Mouse (Mus musculus): ENCODE measurements around the gene Ttbk2. TPM values are rescaled to one million over a fixed set of nuclear protein-coding genes. Genes with fewer than 3 reads are reported as not detected.

Ttbk2 gene
- polyA plus RNA-seq, 1 experiment, result 1.6 TPM

DNA sequence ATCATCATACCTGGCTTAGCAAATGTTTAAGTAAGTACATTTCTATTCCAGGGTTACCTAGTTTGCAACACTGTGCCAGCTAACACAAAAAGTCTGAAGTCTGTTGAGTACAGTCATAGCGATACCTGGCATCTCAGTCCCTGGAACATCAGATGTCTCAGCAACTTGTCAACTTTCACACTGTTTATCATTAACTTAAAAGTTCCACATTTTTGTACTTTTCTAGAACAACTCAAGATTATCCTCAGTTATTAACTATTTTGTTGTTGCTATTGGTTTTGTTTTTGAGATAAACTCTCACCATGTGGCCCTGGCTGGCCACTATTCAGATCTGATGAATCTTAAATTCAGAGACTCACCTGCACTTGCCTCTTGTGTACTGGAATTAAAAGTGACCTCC lies 13.0 kb upstream of the Ttbk2 start:
- H3K4me1 ChIP-seq (ENCODE audit: control insufficient read depth, insufficient read depth, insufficient read length, low read length), result no peaks in the 10 kb centered on the region
- peaks cover 29% of the 10 kb centered on the region for H3K36me3 ChIP-seq (ENCODE audit: control insufficient read depth, insufficient read depth, low read length)
- WGBS, result 98% methylated on average over 1 of the region's 1 CpGs
- H3K27me3 ChIP-seq (ENCODE audit: control insufficient read depth, insufficient read depth, low read length), result no peaks in the 10 kb centered on the region
- TF ChIP-seq CTCF (IDR thresholded peaks at IDR 0.05; ENCODE audit: extremely low read depth, insufficient read length, insufficient replicate concordance, low read depth, low read length), result no peak
- no peak for TF ChIP-seq POLR2A (IDR thresholded peaks at IDR 0.05; ENCODE audit: low read depth, low read length)
- no peak overlapping the region for H3K27ac ChIP-seq (ENCODE audit: insufficient read depth, low read depth, low read length)
- H3K4me3 ChIP-seq (ENCODE audit: low read depth, low read length), result no peak overlapping the region

DNA sequence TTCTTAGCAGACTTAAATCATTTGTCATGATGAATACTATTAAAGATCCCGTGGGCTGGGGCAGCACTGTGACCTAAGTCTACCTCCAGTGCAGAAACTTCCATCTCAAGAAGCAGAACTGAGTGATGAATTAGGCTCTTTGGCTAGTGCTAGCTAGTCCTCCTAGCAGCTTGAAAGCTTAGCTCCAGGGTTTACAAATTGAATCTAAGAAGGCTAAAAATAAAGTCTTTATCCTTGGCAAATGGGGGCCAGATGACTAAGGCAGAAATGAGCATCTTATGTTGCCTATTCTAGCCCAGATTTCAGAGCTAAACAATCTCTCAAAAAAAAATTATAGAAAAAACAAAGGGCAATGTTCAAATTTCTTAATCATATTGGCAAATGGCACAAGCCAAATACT lies 10.3 kb upstream of the Ttbk2 start:
- Histone ChIP-seq H3K4me3 (ENCODE audit: low read depth, low read length) (no peak overlapping the region), H3K27me3 (ENCODE audit: control insufficient read depth, insufficient read depth, low read length) (no peaks in the 10 kb centered on the region), H3K36me3 (ENCODE audit: control insufficient read depth, insufficient read depth, low read length) (peaks cover 22% of the 10 kb centered on the region), H3K27ac (ENCODE audit: insufficient read depth, low read depth, low read length) (no peak overlapping the region), H3K4me1 (ENCODE audit: control insufficient read depth, insufficient read depth, insufficient read length, low read length) (no peaks in the 10 kb centered on the region)
- no peak for TF ChIP-seq POLR2A (IDR thresholded peaks at IDR 0.05; ENCODE audit: low read depth, low read length)
- TF ChIP-seq CTCF (IDR thresholded peaks at IDR 0.05; ENCODE audit: extremely low read depth, insufficient read length, insufficient replicate concordance, low read depth, low read length), result no peak
- 81% methylated on average over 1 of the region's 1 CpGs for WGBS

DNA sequence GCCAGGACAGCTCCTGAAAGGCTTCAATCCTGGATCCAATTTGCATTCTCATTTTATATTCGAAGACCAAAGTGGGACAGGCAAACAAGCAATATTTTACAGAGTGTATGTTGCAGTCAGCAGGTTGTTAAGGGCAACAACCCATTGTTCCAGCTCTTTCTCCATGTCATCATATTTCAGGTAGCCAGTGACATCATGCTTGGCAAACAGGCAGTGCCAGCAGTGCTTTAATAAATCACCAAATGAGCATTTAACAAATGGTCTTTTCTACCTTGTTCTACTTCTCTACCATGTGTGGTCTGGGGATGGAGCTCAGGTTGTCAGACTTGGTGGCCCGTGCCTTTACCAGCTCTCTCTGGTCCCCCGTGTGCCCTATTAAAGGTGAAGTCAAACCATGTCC lies 7.7 kb upstream of the Ttbk2 start:
- Histone ChIP-seq H3K4me3 (ENCODE audit: low read depth, low read length) (no peak overlapping the region), H3K36me3 (ENCODE audit: control insufficient read depth, insufficient read depth, low read length) (peaks cover 9% of the 10 kb centered on the region), H3K4me1 (ENCODE audit: control insufficient read depth, insufficient read depth, insufficient read length, low read length) (no peaks in the 10 kb centered on the region), H3K27me3 (ENCODE audit: control insufficient read depth, insufficient read depth, low read length) (no peaks in the 10 kb centered on the region), H3K27ac (ENCODE audit: insufficient read depth, low read depth, low read length) (no peak overlapping the region)
- no peak for TF ChIP-seq POLR2A (IDR thresholded peaks at IDR 0.05; ENCODE audit: low read depth, low read length)
- WGBS, result 82% methylated on average over 3 of the region's 3 CpGs

DNA sequence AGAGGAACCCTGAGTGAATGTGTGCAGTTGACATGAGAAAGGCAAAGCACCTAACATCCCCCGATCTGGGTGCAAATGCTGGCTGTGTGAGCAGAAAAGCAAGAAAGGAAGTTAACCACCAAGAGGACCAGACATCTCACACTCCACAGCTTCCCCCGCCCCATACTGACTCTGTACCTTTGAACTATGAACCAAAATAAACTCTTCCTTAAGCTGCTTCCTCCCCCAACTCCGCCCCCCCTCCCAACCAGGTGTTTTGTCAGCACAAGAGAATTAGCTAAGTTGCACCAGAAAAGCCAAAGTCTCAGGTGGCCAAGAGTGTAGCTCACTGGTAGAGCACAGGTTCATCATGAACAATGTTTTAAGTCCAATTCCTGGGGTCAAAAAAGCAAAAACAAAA lies 2.7 kb upstream of the Ttbk2 start:
- H3K27ac ChIP-seq (ENCODE audit: insufficient read depth, low read depth, low read length), result no peak overlapping the region
- no peaks in the 10 kb centered on the region for H3K27me3 ChIP-seq (ENCODE audit: control insufficient read depth, insufficient read depth, low read length)
- WGBS, result 38% methylated on average over 3 of the region's 3 CpGs
- H3K4me3 ChIP-seq (ENCODE audit: low read depth, low read length), result no peak overlapping the region
- H3K36me3 ChIP-seq (ENCODE audit: control insufficient read depth, insufficient read depth, low read length), result no peaks in the 10 kb centered on the region
- TF ChIP-seq POLR2A (IDR thresholded peaks at IDR 0.05; ENCODE audit: low read depth, low read length) (no peak), CTCF (IDR thresholded peaks at IDR 0.05; ENCODE audit: extremely low read depth, insufficient read length, insufficient replicate concordance, low read depth, low read length) (no peak)
- peaks cover 5% of the 10 kb centered on the region; the same call in 1 of the 2 replicates for H3K4me1 ChIP-seq (ENCODE audit: control insufficient read depth, insufficient read depth, insufficient read length, low read length)

DNA sequence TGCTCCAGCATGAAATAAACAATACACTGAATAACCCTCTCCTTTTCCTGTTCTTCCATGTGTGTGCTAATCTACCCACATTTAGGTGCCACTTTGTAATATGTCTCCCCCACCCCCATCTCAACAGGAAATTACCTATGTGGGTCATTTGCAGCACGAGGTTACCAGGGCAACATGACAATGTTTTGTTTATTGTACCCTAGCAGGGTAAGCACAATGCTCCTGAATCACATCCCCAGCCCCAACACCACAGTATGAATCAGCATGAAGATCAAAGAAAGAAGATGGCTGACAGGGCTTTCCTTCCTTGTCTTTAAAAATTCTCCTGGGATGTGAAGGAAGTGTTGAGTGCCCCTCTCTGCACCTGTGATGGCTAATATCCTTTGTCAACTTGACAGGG lies 2.2 kb upstream of the Ttbk2 start:
- Histone ChIP-seq H3K4me3 (ENCODE audit: low read depth, low read length) (no peak overlapping the region), H3K4me1 (ENCODE audit: control insufficient read depth, insufficient read depth, insufficient read length, low read length) (peaks cover 5% of the 10 kb centered on the region; the same call in 1 of the 2 replicates), H3K36me3 (ENCODE audit: control insufficient read depth, insufficient read depth, low read length) (no peaks in the 10 kb centered on the region), H3K27ac (ENCODE audit: insufficient read depth, low read depth, low read length) (no peak overlapping the region), H3K27me3 (ENCODE audit: control insufficient read depth, insufficient read depth, low read length) (no peaks in the 10 kb centered on the region)
- TF ChIP-seq POLR2A (IDR thresholded peaks at IDR 0.05; ENCODE audit: low read depth, low read length), result no peak
- no peak for TF ChIP-seq CTCF (IDR thresholded peaks at IDR 0.05; ENCODE audit: extremely low read depth, insufficient read length, insufficient replicate concordance, low read depth, low read length)
- 14% methylated on average over 1 of the region's 1 CpGs for WGBS

DNA sequence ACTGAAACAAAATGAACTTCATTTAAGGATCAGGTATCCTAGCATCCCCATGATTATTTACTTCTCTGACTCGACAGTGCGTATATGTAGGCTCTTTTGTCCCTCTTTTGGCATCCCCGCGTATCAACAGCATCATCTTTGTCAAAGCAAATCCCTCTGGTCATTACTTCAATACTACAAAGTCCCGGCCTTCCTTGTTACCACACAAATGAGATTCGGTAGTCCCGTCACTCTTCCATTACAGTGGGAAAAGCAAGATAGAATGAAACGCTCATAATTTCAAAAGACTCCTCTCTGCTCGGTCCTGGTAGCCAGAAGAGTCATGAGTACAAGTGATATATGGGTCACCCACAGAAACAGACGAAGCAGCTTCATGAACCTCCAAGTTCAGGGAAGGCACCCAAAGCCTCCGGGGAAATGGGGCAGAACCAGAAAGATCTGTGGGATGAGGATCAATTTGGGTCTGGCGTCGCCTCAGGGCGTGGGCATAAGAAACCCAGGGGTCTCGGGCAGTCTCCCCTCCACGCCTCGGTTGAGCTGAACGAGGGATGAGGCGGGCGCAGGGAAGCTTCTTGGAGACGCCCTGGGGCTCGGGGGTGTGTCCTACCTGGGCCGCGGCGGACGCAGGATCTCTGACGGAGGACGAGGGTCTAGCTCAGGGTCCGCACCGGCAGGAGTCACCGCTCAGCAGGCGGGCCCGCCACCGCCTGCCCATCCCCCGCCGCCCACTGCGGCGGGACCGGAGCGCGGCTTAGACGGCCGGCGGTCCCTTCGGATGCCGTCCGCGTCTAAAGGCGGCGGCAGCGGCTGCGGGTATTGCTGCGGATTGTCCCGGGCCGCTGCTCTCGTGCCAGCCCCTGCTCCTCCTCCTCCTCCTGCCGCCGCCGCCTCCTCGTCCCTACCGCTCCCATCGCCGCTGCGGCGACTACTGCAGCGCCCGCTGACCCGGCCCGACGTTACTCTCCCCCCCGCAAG lies 668 bp downstream of the Ttbk2 start, which contains the start of gene Cdan1:
TSS of gene Cdan1 (minus strand) at position 680 of the 975 bp plus-strand sequence.
- no peaks in the 10 kb centered on the region for H3K27me3 ChIP-seq (ENCODE audit: control insufficient read depth, insufficient read depth, low read length)
- no peaks in the 10 kb centered on the region for H3K36me3 ChIP-seq (ENCODE audit: control insufficient read depth, insufficient read depth, low read length)
- no peak within 1 kb of the TSS for H3K27ac ChIP-seq (ENCODE audit: insufficient read depth, low read depth, low read length)
- peak within 1 kb of the TSS; percentile 91 for H3K4me3 ChIP-seq (ENCODE audit: low read depth, low read length)
- TF ChIP-seq POLR2A (IDR thresholded peaks at IDR 0.05; ENCODE audit: low read depth, low read length) (0 out of 2 replicates have a peak, but pooled peaks have one; percentile 9), CTCF (IDR thresholded peaks at IDR 0.05; ENCODE audit: extremely low read depth, insufficient read length, insufficient replicate concordance, low read depth, low read length) (no peak)
- 2% methylated on average over 61 of the region's 71 CpGs for WGBS
- H3K4me1 ChIP-seq (ENCODE audit: control insufficient read depth, insufficient read depth, insufficient read length, low read length), result peaks cover 5% of the 10 kb centered on the region; the same call in 1 of the 2 replicates

DNA sequence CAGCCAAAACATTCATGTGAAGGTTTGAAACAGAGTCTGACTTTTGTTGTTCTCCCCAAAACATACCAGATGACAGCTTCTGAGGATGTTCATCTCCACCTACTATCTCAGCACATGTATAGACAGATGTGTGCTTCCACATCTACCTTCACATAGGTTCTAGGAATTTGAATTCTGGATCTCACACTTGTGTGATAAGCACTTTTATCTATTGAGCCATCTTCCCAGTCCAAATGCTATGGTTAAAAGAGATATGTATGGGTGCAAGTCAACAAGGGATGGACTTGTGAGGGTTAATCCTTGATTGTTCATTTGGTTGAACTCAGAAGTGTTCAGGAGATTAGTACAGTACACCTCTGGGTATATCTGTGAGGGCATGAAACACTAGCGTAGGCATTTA lies 5.1 kb downstream of the Ttbk2 start:
- H3K36me3 ChIP-seq (ENCODE audit: control insufficient read depth, insufficient read depth, low read length), result no peaks in the 10 kb centered on the region
- no peak overlapping the region for H3K4me3 ChIP-seq (ENCODE audit: low read depth, low read length)
- WGBS, result 98% methylated on average over 1 of the region's 1 CpGs
- no peaks in the 10 kb centered on the region for H3K4me1 ChIP-seq (ENCODE audit: control insufficient read depth, insufficient read depth, insufficient read length, low read length)
- no peak overlapping the region for H3K27ac ChIP-seq (ENCODE audit: insufficient read depth, low read depth, low read length)
- TF ChIP-seq CTCF (IDR thresholded peaks at IDR 0.05; ENCODE audit: extremely low read depth, insufficient read length, insufficient replicate concordance, low read depth, low read length) (no peak), POLR2A (IDR thresholded peaks at IDR 0.05; ENCODE audit: low read depth, low read length) (no peak)
- no peaks in the 10 kb centered on the region for H3K27me3 ChIP-seq (ENCODE audit: control insufficient read depth, insufficient read depth, low read length)

All from small intestine, adult 2 months (tissue).